Mouse (Mus musculus) liver, adult 2 months (tissue): ENCODE measurements around the gene Tmed11. TPM values are rescaled to one million over a fixed set of nuclear protein-coding genes. Genes with fewer than 3 reads are reported as not detected.

Source experiments
- DNase-seq: peaks from one replicate; pipeline ENCODE4 v3.0.0-alpha.2; 2011; ENCODE audit warnings: low read depth, low spot score; ENCODE audit errors: extremely low read depth
- H3K27ac ChIP-seq: fragments of 200-500 bp; replicated peaks from 2 replicates; pipeline ENCODE4 v1.5.1; 2012; ENCODE audit warnings: low read depth, mild to moderate bottlenecking, control low read depth, inconsistent platforms, low read length; ENCODE audit not compliant: insufficient read depth
- H3K27me3 ChIP-seq: fragments of 200-500 bp; 2 replicates; pipeline ENCODE4 v1.6.1; 2012; ENCODE audit warnings: mild to moderate bottlenecking, moderate library complexity, low read length, inconsistent platforms; ENCODE audit not compliant: control insufficient read depth, insufficient read depth
- H3K36me3 ChIP-seq: fragments of 200-500 bp; 2 replicates; pipeline ENCODE4 v1.6.1; 2012; ENCODE audit warnings: low read length, inconsistent platforms; ENCODE audit not compliant: control insufficient read depth, insufficient read depth
- H3K4me1 ChIP-seq: fragments of 200-500 bp; 2 replicates; pipeline ENCODE4 v1.6.1; 2011; ENCODE audit warnings: low read length; ENCODE audit not compliant: control insufficient read depth, insufficient read depth
- H3K4me3 ChIP-seq: fragments of 200-500 bp; 2 replicates; pipeline ENCODE4 v1.5.1; 2011; ENCODE audit warnings: low read depth, mild to moderate bottlenecking, control low read depth, low read length, moderate library complexity; ENCODE audit not compliant: insufficient read depth
- H3K79me2 ChIP-seq: fragments of 200-500 bp; 2 replicates; pipeline ENCODE4 v1.6.1; 2012; ENCODE audit warnings: inconsistent platforms, mild to moderate bottlenecking, low read length, moderate library complexity; ENCODE audit not compliant: control insufficient read depth, insufficient read depth
- H3K9ac ChIP-seq: fragments of 200-500 bp; 2 replicates; pipeline ENCODE4 v1.6.1; 2012; ENCODE audit warnings: low read depth, mild to moderate bottlenecking, control low read depth, inconsistent platforms, low read length
- CTCF ChIP-seq: fragments of 200-500 bp; IDR thresholded peaks from 2 replicates; pipeline ENCODE4 v1.5.1; 2011; ENCODE audit warnings: low read depth, low read length, control low read depth
- POLR2A ChIP-seq: fragments of 200-500 bp; IDR thresholded peaks from 2 replicates; pipeline ENCODE4 v1.6.1; 2011; ENCODE audit warnings: low read length, control low read depth; ENCODE audit not compliant: insufficient read depth; ENCODE audit errors: extremely low read depth
- WGBS: fragments of 180-500 bp; shearing (Covaris S2); methylation state at CpG from one replicate; pipeline ENCODE4 v1.1.7; 2018; 5-methylcytosine and 5-hydroxymethylcytosine counted together
- polyA plus RNA-seq: library from polyadenylated mRNA; depleted of rRNA; stranded (reverse); fragments of >200 nt; gene quantifications from 2 replicates; pipeline ENCODE4 v1.2.3, GENCODE M21; 2012; rRNA removed
- total RNA-seq: library from RNA; depleted of rRNA; stranded (reverse); fragments of >200 nt; gene quantifications from 2 replicates; pipeline ENCODE4 v1.2.3, GENCODE M21; 2014; rRNA removed

Tmed11 gene
- total and polyA plus RNA-seq, 2 experiments, result 0.46 TPM; not detected in 1

GRCm38 (mm10) chr5:108743856-108744255 is 51.3 kb downstream of the Tmed11 start:
- Histone ChIP-seq H3K79me2 (no peaks in the 10 kb centered on the region), H3K4me3 (no peak overlapping the region), H3K4me1 (peaks cover 2% of the 10 kb centered on the region; the same call in 1 of the 2 replicates), H3K9ac (no peak overlapping the region), H3K27ac (no peak overlapping the region), H3K36me3 (no peaks in the 10 kb centered on the region), H3K27me3 (no peaks in the 10 kb centered on the region)
- no peak for DNase-seq
- TF ChIP-seq CTCF, result no peak
- no peak for TF ChIP-seq POLR2A
- WGBS, result 81% methylated on average over 2 of the region's 2 CpGs

GRCm38 (mm10) chr5:108742596-108742995 is 52.6 kb downstream of the Tmed11 start:
- no peak overlapping the region for H3K9ac ChIP-seq
- WGBS, result 76% methylated on average over 2 of the region's 2 CpGs
- no peak overlapping the region for H3K4me3 ChIP-seq
- H3K27ac ChIP-seq, result no peak overlapping the region
- DNase-seq, result no peak
- H3K36me3 ChIP-seq, result no peaks in the 10 kb centered on the region
- H3K27me3 ChIP-seq, result no peaks in the 10 kb centered on the region
- TF ChIP-seq CTCF, result no peak
- TF ChIP-seq POLR2A, result no peak
- H3K4me1 ChIP-seq, result peaks cover 2% of the 10 kb centered on the region; the same call in 1 of the 2 replicates
- no peaks in the 10 kb centered on the region for H3K79me2 ChIP-seq

- H3K36me3 ChIP-seq, result no peaks in the 10 kb centered on the region
- TF ChIP-seq CTCF, result no peak
- TF ChIP-seq POLR2A, result no peak
- H3K27ac ChIP-seq, result no peak overlapping the region
- no peak overlapping the region for H3K4me3 ChIP-seq
- WGBS, result 78% methylated on average over 2 of the region's 2 CpGs
- no peak for DNase-seq
- H3K4me1 ChIP-seq, result peaks cover 2% of the 10 kb centered on the region; the same call in 1 of the 2 replicates
- H3K9ac ChIP-seq, result no peak overlapping the region
- no peaks in the 10 kb centered on the region for H3K27me3 ChIP-seq
- H3K79me2 ChIP-seq, result no peaks in the 10 kb centered on the region
Measured at GRCm38 (mm10) chr5:108741844-108742243, 53.3 kb downstream of the Tmed11 start.

GRCm38 (mm10) chr5:108727425-108727824 is 67.7 kb downstream of the Tmed11 start:
- WGBS, result 47% methylated on average over 1 of the region's 1 CpGs
- no peaks in the 10 kb centered on the region for H3K36me3 ChIP-seq

More at GRCm38 (mm10) chr5:108727425-108727824, 67.7 kb downstream of the Tmed11 start:
- Histone ChIP-seq H3K79me2 (no peaks in the 10 kb centered on the region), H3K4me1 (no peaks in the 10 kb centered on the region), H3K4me3 (no peak overlapping the region), H3K9ac (no peak overlapping the region), H3K27ac (no peak overlapping the region), H3K27me3 (no peaks in the 10 kb centered on the region)
- DNase-seq, result no peak
- no peak for TF ChIP-seq CTCF
- TF ChIP-seq POLR2A, result no peak

Other genes with a start within 250 kb of the Tmed11 start
- not detected in 2 replicates for gene Cplx1, start 245.3 kb downstream of the Tmed11 start, total RNA-seq
- gene Cplx1, start 245.3 kb downstream of the Tmed11 start, polyA plus RNA-seq, result not detected in 2 replicates
- gene Gak, start 165.6 kb downstream of the Tmed11 start, total RNA-seq, result 32.7 and 39.8 TPM in 2 replicates
- gene Gak, start 165.6 kb downstream of the Tmed11 start, polyA plus RNA-seq, result 48.0 and 54.7 TPM in 2 replicates
- gene Tmem175, start 165.6 kb downstream of the Tmed11 start, total RNA-seq, result 6.0 and 9.9 TPM in 2 replicates
- gene Tmem175, start 165.6 kb downstream of the Tmed11 start, polyA plus RNA-seq, result 19.4 TPM in 2 replicates
- 2.1 and 2.6 TPM in 2 replicates for gene Idua, start 135.0 kb downstream of the Tmed11 start, total RNA-seq
- gene Idua, start 135.0 kb downstream of the Tmed11 start, polyA plus RNA-seq, result 4.3 and 7.3 TPM in 2 replicates
- gene Dgkq, start 125.7 kb downstream of the Tmed11 start, total RNA-seq, result 14.0 and 16.3 TPM in 2 replicates
- gene Dgkq, start 125.7 kb downstream of the Tmed11 start, polyA plus RNA-seq, result 19.5 and 28.2 TPM in 2 replicates
- gene Slc26a1, start 119.8 kb downstream of the Tmed11 start, total RNA-seq, result 121 and 190 TPM in 2 replicates
- 261 and 264 TPM in 2 replicates for gene Slc26a1, start 119.8 kb downstream of the Tmed11 start, polyA plus RNA-seq
- 20.2 and 22.7 TPM in 2 replicates for gene Fgfrl1, start 103.0 kb downstream of the Tmed11 start, total RNA-seq
- gene Fgfrl1, start 103.0 kb downstream of the Tmed11 start, polyA plus RNA-seq, result 42.3 and 49.9 TPM in 2 replicates
- gene Rnf212, start 20.4 kb downstream of the Tmed11 start, total RNA-seq, result not detected in 2 replicates
- not detected in 2 replicates for gene Rnf212, start 20.4 kb downstream of the Tmed11 start, polyA plus RNA-seq
- not detected in 2 replicates for gene Vmn2r8, start 13.5 kb upstream of the Tmed11 start, total RNA-seq
- not detected in 2 replicates for gene Vmn2r8, start 13.5 kb upstream of the Tmed11 start, polyA plus RNA-seq
- gene Vmn2r9, start 57.2 kb upstream of the Tmed11 start, total RNA-seq, result not detected in 2 replicates
- not detected in 2 replicates for gene Vmn2r9, start 57.2 kb upstream of the Tmed11 start, polyA plus RNA-seq
- not detected in 2 replicates for gene Vmn2r10, start 211.2 kb upstream of the Tmed11 start, total RNA-seq
- gene Vmn2r10, start 211.2 kb upstream of the Tmed11 start, polyA plus RNA-seq, result not detected in 2 replicates